Mouse (Mus musculus): ENCODE results near the gene Gm7980. TPM values are rescaled to one million over a fixed set of nuclear protein-coding genes. Genes with fewer than 3 reads are reported as not detected.

Gene Gm7980
- polyA plus RNA-seq (2012; rRNA removed) = not detected in 2 replicates

GRCm38 (mm10) chr14:41907190-41907589, at the start of gene Gm7980:
Gm7980 (minus strand) TSS chr14:41907290.

GRCm38 (mm10) chr14:41943695-41944094, 36.6 kb upstream of the Gm7980 start, which contains the start of gene 1700024B05Rik:
1700024B05Rik (plus strand) TSS chr14:41943995.

GRCm38 (mm10) chr14:41924649-41925048, 17.6 kb upstream of the Gm7980 start, which contains the start of gene 1700049E17Rik1:
1700049E17Rik1 (plus strand) TSS chr14:41924949.

Other genes with a start within 250 kb of the Gm7980 start
- not detected in 2 replicates for gene Gm8068, start 205.4 kb downstream of the Gm7980 start, polyA plus RNA-seq (2012; rRNA removed)
- gene Gm7929, start 156.7 kb downstream of the Gm7980 start, polyA plus RNA-seq (2012; rRNA removed) = not detected in 2 replicates
- gene Gm47189, start 134.8 kb downstream of the Gm7980 start, polyA plus RNA-seq (2012; rRNA removed) = not detected in 2 replicates
- gene 1700049E17Rik1, start 17.7 kb upstream of the Gm7980 start, polyA plus RNA-seq (2012; rRNA removed) = not detected in 2 replicates
- not detected in 2 replicates for gene 1700024B05Rik, start 36.7 kb upstream of the Gm7980 start, polyA plus RNA-seq (2012; rRNA removed)
- not detected in 2 replicates for gene Gm6401, start 60.6 kb upstream of the Gm7980 start, polyA plus RNA-seq (2012; rRNA removed)
- not detected in 2 replicates for gene Gm3543, start 76.0 kb upstream of the Gm7980 start, polyA plus RNA-seq (2012; rRNA removed)
- not detected in 2 replicates for gene Gm7951, start 210.1 kb upstream of the Gm7980 start, polyA plus RNA-seq (2012; rRNA removed)

Data from stomach, adult 2 months (tissue).